Mouse (Mus musculus): ENCODE results near the gene Gnl2.

The Gnl2 gene

GRCm38 (mm10) chr4:125066490-125067370 lies 50.3 kb downstream of the Gnl2 start, which contains the start of gene Snip1:
TSS of gene Snip1 (plus strand) at chr4:125066672.
- in situ Hi-C loops (cut with MboI; ENCODE audit: unreplicated experiment in 2 of 2) = loop anchor here (10.0 to 25.0 kb wide), 3 partner anchors 354 to 1132 kb away; partner anchors contain the start of genes Fhl3 (in 1 of the 2) and Sf3a3 (in 1 of the 2)

- in situ Hi-C loops (cut with MboI; ENCODE audit: unreplicated experiment in 2 of 2) = no loop called here
These were observed 61.3 kb downstream of the Gnl2 start for GRCm38 (mm10) chr4:125077700-125078099.

GRCm38 (mm10) chr4:125078698-125079097 lies 62.3 kb downstream of the Gnl2 start:
- in situ Hi-C loops (cut with MboI; ENCODE audit: unreplicated experiment in 2 of 2) = no loop called here

- in situ Hi-C loops (cut with MboI; ENCODE audit: unreplicated experiment in 2 of 2) = loop anchor here in 1 of 2 experiments (10.0 kb wide), 1 partner anchor 1140 kb away; no protein-coding TSS in a partner anchor
These were observed 68.3 kb downstream of the Gnl2 start, which contains the start of gene Meaf6 for GRCm38 (mm10) chr4:125084403-125085345. TSS of gene Meaf6 (plus strand) at chr4:125085134.

- in situ Hi-C loops (cut with MboI; ENCODE audit: unreplicated experiment in 2 of 2) = loop anchor here in 1 of 2 experiments (10.0 kb wide), 1 partner anchor 1141 kb away; no protein-coding TSS in a partner anchor
These were observed 69.0 kb downstream of the Gnl2 start for GRCm38 (mm10) chr4:125085346-125085841.

GRCm38 (mm10) chr4:125093031-125093430 lies 76.6 kb downstream of the Gnl2 start:
- in situ Hi-C loops (cut with MboI; ENCODE audit: unreplicated experiment in 2 of 2) = no loop called here

- in situ Hi-C loops (cut with MboI; ENCODE audit: unreplicated experiment in 2 of 2) = loop anchor here (5.0 kb wide), 1 partner anchor 154 kb away; no protein-coding TSS in a partner anchor
These were observed 79.7 kb downstream of the Gnl2 start for GRCm38 (mm10) chr4:125096066-125096465.

GRCm38 (mm10) chr4:125097412-125097811 lies 81.0 kb downstream of the Gnl2 start:
- in situ Hi-C loops (cut with MboI; ENCODE audit: unreplicated experiment in 2 of 2) = loop anchor here (5.0 kb wide), 1 partner anchor 155 kb away; no protein-coding TSS in a partner anchor

- in situ Hi-C loops (cut with MboI; ENCODE audit: unreplicated experiment in 2 of 2) = loop anchor here (5.0 kb wide), 1 partner anchor 157 kb away; no protein-coding TSS in a partner anchor
These were observed 83.1 kb downstream of the Gnl2 start for GRCm38 (mm10) chr4:125099458-125099857.

- in situ Hi-C loops (cut with MboI; ENCODE audit: unreplicated experiment in 2 of 2) = no loop called here
These were observed 84.9 kb downstream of the Gnl2 start for GRCm38 (mm10) chr4:125101334-125101733.

Data from v-Abl transformed pro-B cells (cell line).